Mouse (Mus musculus): ENCODE measurements around the gene Gckr.

DNA sequence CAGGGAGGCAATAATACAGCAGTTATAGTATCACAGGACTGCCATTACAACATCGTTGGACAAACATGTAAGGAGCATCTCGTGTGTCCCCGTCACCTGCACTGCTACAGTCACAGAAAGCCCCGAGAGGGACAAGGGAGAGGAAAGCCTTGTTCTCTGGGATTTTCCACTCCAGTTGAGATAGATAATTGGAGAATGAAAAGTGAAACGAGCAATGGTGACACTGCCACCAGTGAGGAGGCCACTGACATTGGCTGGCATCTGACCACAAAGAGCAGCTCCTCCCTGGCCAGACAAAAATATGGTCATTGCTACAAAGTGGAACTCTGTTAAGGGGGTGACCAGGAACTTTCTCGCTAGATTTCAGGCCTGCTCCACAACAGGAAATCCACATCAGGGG, 29.6 kb upstream of the Gckr start:
- TF ChIP-seq CTCF (IDR thresholded peaks at IDR 0.05; ENCODE audit: low read depth) (no peak), EP300 (IDR thresholded peaks at IDR 0.05; ENCODE audit: low read depth) (no peak)
